Mouse (Mus musculus): ENCODE results near the gene Gm10645. TPM values are rescaled to one million over a fixed set of nuclear protein-coding genes. Genes with fewer than 3 reads are reported as not detected.

The Gm10645 gene
- not detected for polyA plus RNA-seq (2017; shearing (Covaris generic))

DNA sequence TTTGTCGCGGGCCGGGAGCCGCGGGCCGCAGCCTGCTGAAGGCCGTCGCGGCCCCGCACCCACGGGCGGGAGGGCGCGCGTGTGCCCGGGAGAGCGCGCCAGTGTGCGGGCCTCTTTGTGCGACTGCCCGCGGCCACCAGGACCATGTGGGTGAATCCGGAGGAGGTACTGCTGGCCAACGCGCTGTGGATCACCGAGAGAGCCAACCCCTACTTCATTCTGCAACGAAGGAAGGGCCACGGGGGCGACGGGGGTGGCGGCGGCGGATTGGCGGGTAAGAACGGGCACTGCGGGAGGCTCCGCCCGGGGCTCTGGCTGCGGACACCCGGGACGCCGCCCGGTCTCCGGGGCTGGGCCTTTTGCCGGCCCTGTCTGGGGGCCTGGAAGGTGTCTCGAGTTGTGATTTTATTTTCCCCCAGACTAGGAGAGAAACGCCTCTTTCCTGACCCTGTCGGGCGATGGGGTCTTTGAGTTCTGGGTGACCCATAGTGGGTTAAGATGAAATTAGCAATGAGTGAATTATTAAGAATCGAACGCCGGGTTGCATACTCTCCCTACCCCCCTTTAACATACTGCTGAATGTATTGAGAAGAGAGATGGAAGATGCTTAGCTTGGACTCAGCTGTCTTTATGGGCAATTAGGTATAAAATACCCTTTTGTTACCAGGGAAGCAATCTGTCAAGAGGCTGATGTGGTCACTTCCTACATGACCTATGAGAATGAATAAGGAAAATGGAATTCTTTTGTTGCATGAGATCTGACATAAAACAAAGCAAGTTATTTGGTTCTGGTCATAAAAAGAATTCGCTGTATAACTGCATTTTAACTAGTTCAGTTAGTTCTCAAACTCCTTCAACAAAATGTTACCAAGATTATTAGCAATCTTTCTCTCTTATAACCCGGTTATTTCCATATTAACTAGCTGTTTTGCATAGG is at the start of gene Gm10645:
TSS of gene Gm10645 (minus strand) at position 240 of the 937 bp plus-strand sequence.

DNA sequence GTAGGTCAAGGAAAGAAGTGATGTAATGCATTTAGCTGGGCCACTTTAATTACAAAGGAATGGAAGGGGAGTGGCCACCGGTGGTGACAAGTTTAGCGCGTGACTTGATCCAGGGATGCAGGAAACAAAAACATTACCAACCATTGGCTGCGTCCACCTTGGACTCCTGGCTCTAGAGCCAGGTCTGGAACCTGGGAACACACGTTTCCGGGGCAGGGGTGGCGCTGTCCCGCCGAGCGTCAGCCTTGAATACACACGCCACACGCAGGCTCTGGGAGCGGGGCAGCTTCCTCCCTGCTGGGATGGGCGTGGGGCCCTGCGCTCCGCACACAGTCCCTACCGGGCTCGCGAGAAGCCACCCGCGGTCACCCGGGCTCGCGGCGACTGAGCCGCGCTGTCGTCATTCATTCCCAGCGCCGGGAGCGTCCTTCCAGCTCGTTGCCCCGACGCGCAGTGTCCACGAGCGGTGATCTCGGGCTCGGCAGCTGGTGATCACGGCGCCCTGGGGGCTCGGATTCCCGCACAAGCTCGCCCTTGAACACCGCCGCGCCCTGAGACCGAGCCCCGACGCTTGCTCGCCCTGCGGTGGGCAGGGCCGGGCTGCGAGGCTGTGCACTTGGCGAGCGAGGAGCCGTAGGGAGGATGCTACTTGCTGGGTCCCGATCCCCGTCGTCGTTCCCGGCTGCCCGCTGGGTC is 587 bp downstream of the Gm10645 start, which contains the start of gene Tbc1d9:
TSS of gene Tbc1d9 (plus strand) at position 118 of the 696 bp plus-strand sequence.

Other genes starting within 250 kb of the Gm10645 start
- not detected for gene Tbc1d9, start 818 bp downstream of the Gm10645 start, polyA plus RNA-seq (2017; shearing (Covaris generic))
- gene Ucp1, start 124.2 kb upstream of the Gm10645 start, polyA plus RNA-seq (2017; shearing (Covaris generic)), result not detected
- gene Elmod2, start 166.3 kb upstream of the Gm10645 start, polyA plus RNA-seq (2017; shearing (Covaris generic)), result 4.4 TPM
- not detected for gene Mgat4d, start 182.3 kb upstream of the Gm10645 start, polyA plus RNA-seq (2017; shearing (Covaris generic))
- gene Clgn, start 223.7 kb upstream of the Gm10645 start, polyA plus RNA-seq (2017; shearing (Covaris generic)), result not detected

All from naive thymus-derived CD4-positive, alpha-beta T cell, adult 5 months (primary cell).